8 mouse cellular contexts compared by ENCODE assay signal in the genomic region with DNA sequence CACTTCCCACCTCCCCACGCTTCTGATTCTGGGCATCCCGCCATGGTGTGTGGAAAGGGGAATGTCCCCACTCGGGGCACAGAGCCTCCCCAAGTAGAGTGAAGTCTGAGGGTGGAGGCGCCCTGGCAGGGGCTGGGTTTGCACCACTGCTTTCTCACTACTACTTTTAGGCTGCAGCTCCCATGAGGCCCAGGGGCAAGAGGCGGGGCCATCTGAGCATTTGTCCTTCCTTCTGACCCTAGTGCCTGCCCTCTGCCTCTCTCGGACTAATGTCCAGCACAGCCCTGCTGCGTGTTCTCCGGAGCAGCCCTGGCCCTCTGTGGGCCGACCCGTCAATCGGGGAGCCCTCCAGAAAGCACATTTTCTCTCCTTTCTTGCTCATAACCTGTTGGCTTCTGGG. TPM values are rescaled to one million over a fixed set of nuclear protein-coding genes. Genes with fewer than 3 reads are reported as not detected.
DNase-seq lines count a peak whose midpoint lies in the region; ATAC-seq and TF ChIP-seq lines count a peak whose summit lies in the region.

No protein-coding gene starts in this region.

- no peak for TF ChIP-seq POLR2A in testis, adult 2 months (IDR thresholded peaks at IDR 0.05; ENCODE audit: control insufficient read depth, low read depth, low read length)

- H3K4me2 ChIP-seq in midbrain, embryonic 13.5 days (replicated peaks): peak overlapping the region; percentile 25

- no peak overlapping the region for H3K27ac ChIP-seq in testis, adult 2 months (ENCODE audit: control insufficient read depth, insufficient read depth, low read depth, low read length)
- H3K27ac ChIP-seq in midbrain, embryonic 13.5 days: no peak overlapping the region

- peak; percentile 66 for DNase-seq in cerebellum, adult 11-12 months
- no peak for DNase-seq in cerebellum, adult 11 months
- no peak for DNase-seq in testis, postnatal 14 days (ENCODE audit: low spot score)
- DNase-seq in kidney, adult 9 months: peak; percentile 90
- DNase-seq in frontal cortex, postnatal 10 days (ENCODE audit: low spot score in 2 of 2): no peak

- TF ChIP-seq CTCF in testis, adult 2 months (IDR thresholded peaks at IDR 0.05; ENCODE audit: control insufficient read depth, insufficient read depth, insufficient replicate concordance, low read depth, low read length): no peak

- no peaks in the 10 kb centered on the region for H3K36me3 ChIP-seq in testis, adult 2 months (ENCODE audit: control insufficient read depth, insufficient read depth, low read length)
- 0 out of 2 replicates have a peak, but pooled peaks cover 4% of the 10 kb centered on the region for H3K36me3 ChIP-seq in midbrain, embryonic 13.5 days

- peaks cover 17% of the 10 kb centered on the region for H3K4me1 ChIP-seq in testis, adult 2 months (ENCODE audit: control insufficient read depth, insufficient read depth, low read length)
- peaks cover 54% of the 10 kb centered on the region for H3K4me1 ChIP-seq in midbrain, embryonic 13.5 days (replicated peaks)

- WGBS in midbrain, embryonic 13.5 days: 40% methylated on average over 11 of the region's 11 CpGs

- no peaks in the 10 kb centered on the region for H3K27me3 ChIP-seq in testis, adult 2 months (ENCODE audit: control insufficient read depth, insufficient read depth, low read length)
- H3K27me3 ChIP-seq in midbrain, embryonic 13.5 days: peaks cover 34% of the 10 kb centered on the region

- no peaks in the 10 kb centered on the region for H3K9me3 ChIP-seq in midbrain, embryonic 13.5 days

- H3K9ac ChIP-seq in midbrain, embryonic 13.5 days (replicated peaks): no peak overlapping the region

- peak overlapping the region; percentile 14 for H3K4me3 ChIP-seq in testis, adult 2 months (ENCODE audit: control insufficient read depth, low read depth, low read length)
- H3K4me3 ChIP-seq in midbrain, embryonic 13.5 days (replicated peaks): no peak overlapping the region

- no peak for ATAC-seq in midbrain, embryonic 13.5 days
- no peak for ATAC-seq in cerebellum, adult (ENCODE audit: insufficient number of reproducible peaks, low FRiP score, low TSS enrichment)

RNA-seq across cellular contexts. Expression of gene Rap1gap, which starts 59.7 kb away (rescaled TPM):
- polyA plus RNA-seq in testis, adult 2 months (2012; rRNA removed): 20.8 and 27.9 TPM in 2 replicates
- polyA plus RNA-seq in midbrain, embryonic 13.5 days (2015; fragmentation: Nextera tagmentation; extraction: Ambion mirVana): 28.5 and 30.4 TPM in 2 replicates

Comparison
In these comparisons a context has a peak if more than half of its experiments do, and no peak if none do; other contexts are left out.
1. DNase-seq: peak in cerebellum, adult 11-12 months (single experiment) and kidney, adult 9 months (single experiment); none in cerebellum, adult 11 months (single experiment), testis, postnatal 14 days (single experiment) and frontal cortex, postnatal 10 days (0 of 2).